Mouse (Mus musculus) layer of hippocampus, adult 9-11 months (tissue): ENCODE results near the gene Ostc.
A peak's percentile ranks its signal among the peaks of the same experiment; 100 is the strongest.

Experiments used
- DNase-seq: peaks from one replicate; pipeline ENCODE4 v3.0.0; 2022

Ostc gene

DNA sequence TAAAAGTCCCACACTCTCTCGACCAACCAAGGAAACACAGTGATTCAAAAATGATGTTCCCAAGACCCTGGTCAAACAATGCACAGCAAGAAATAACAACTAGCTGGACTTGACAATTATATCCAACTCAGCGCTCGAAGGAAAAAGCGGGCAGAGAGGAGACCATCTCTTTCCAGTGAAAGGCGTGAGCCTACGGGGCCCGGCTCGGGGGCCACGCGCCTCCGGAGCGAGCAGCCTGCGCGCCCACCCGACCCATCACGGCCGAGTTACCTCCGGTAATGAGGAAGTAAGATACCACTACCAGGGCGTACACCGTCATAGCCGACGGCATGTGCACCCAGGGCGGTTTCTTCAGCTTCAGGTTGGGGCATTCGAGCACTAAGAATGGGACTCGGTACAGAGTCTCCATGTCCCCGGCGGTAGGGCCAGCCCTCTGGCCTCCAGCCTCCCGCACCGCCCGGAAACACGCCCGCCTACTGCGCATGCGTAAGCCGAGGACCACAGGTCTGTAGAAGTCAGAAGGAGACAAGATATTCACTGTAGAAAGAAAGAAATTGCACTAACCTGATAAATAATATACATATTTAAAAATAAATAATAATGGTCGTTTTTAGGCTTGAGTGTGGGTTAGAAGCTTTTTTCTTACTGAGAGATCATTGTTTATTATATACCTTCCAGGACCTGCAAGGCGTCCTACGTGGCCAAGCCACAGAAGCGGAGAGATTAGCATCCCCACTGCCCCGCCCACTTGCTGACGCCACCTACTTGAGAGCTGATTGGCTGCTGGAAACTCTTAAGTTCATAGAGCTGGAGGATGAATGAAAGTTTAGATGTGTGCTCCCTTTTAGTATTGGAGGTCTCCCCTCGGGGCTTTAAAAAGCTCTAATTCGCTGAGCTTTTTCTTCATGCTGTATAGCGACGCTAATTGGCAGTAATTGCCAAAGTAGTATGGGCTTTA lies at the start of gene Ostc:
Ostc (minus strand) TSS at position 478 of the 958 bp plus-strand sequence.
- DNase-seq = peak; percentile 97

DNA sequence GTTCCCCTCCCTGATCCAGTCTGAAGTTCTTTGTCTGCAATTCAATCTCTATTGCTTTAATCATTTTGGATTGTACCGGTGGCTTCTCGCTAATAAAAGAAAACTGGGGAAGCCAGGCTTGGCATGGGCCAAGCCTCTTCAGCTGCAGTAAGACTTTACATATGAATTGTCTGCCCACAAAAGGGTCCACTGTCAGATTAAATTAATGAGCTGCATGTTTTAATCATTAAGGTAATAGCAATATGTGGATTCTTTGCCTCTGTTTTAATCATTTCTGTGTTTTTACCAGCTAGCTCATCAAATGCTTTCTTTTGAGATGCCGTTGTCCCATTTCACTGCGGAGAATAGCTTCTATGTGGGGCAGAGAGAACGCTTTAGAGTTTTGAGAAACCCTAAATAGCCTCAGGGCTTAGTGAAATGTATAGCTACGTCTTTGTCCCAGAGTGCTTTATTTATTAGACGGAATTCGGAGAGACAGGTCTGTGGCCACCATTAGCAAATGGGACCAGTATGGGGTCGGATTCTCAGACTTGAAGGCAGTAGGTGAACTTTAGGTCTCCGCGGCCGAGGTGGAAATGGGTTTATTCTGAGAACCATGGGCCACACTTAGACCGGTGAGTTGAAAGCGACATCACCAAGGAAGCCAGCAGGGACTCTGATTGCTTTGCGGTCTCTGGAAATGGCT lies 49.1 kb upstream of the Ostc start:
- DNase-seq = no peak

GRCm38 (mm10) chr3:130757117-130757852 lies 48.0 kb upstream of the Ostc start:
- DNase-seq = no peak

DNA sequence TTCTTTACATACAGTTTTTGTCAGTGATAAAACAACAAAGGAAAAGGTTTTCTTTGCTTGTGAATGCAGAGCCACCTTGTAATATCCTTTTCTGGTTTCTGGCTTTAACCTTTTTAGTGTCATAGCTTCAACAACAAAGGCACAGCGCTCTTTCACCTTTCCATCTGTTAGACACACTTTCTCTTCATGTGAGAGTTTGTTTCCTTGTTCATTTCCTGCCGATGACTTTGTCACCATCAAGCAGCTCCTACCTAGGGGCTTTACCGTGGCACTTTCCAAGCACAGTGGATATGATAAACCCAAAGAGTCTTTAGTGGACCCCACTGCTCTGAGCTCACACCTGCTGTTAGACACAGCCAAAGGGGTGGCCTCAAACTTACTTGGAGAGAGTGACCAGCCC lies 40.0 kb upstream of the Ostc start:
- DNase-seq = no peak

DNA sequence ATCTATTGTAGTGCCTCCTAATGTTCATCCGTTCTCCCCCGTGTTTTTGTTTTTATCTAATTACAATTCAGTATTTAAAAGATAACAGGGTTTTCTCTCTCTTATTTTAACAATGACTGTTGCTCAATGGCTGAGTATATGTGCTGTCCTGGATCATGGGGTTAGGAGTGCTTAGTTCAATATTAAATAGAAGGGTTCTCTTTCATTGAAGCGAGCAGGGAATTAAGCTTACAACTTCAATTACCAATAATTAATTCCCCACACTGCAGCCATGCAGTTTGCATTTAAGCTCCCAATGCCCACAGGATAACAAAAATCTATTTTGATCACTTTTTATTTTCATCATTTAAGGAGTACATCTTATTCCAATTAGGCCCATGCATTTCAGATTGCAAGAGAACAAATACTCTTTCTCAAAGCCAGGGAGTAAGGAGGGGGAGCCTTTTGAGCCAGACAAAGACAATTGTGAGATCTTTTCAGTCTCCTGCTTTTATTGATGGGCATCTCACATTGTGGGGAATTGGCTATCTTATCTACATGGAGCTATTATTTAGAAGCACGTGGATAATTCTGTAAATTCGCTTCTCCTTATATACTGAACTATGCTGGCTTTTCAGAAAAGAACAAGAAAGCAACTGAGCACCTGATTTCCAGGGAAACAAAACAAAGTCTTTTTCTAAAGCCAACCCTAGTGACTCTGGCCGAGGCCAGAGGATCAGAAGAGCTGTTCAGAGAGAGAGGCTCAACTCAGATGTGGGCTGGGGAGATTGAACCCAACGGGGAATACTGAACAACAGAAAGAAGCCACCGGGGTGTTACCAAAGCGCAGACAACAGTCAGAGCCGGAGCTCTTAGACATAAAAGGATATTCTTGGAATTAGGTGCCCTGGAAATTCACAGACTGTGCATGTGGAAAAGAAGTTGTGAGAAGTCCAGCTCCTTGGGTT lies 37.7 kb upstream of the Ostc start:
- DNase-seq = no peak

GRCm38 (mm10) chr3:130737652-130738361 lies 28.6 kb upstream of the Ostc start:
- DNase-seq = no peak

DNA sequence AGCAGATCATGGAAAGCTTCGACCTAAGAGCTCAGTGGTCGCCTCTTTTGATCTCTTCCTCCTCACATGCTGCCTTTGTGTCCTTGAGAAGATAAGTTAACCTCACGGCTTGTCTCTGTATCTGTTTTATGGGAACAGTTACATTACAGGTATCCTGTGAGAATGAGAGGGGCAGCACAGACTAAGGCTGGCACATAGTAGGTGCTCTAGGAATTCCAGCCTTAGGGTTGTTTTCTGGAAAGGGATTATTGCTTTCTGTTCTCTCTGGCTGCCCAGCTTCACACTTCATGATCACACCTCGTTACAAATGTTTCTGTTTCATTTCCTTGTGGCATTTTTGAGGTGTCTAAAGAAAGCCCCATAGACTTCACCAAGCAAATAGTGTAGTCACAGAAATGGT lies 27.5 kb upstream of the Ostc start:
- DNase-seq = no peak

- peak; percentile 97 for DNase-seq
These were observed 21.0 kb upstream of the Ostc start, which contains the start of gene Rpl34 for GRCm38 (mm10) chr3:130730189-130730653. Gene Rpl34 (minus strand): TSS chr3:130730398.

DNA sequence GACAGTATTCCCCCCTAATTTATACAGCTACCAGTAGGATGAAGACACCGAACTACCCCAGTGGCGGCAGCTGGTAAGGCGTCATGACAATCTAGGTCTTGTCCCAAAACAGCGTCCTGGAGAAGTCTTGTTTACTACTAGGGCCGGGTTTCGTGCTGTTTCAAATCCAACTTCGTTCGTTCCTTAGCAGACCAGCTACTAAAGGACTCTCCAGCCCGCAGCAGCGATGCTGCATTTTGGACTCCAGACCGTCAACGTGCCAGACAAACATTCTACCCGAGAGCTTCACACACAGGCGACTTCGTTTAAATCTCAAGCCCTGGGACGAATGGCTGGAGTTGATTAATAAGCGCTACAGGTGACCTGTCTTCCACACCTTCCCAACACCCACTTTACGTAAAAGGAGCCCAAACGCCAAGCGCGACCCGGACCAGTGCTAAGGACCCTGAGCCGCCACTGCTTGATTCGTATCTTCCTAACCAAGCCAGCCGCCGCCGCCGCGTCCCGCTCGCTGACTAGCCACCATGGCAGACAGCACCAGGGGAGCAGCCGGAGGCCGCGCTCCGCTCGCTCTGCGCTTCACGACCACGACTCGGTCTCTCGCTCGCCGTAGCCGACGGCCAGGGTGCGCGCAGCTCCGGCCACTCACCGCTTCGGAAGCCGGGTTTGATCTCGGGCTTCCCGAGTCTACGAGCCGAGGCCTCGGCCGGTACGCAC lies 20.4 kb upstream of the Ostc start:
- DNase-seq = peak; percentile 24

DNA sequence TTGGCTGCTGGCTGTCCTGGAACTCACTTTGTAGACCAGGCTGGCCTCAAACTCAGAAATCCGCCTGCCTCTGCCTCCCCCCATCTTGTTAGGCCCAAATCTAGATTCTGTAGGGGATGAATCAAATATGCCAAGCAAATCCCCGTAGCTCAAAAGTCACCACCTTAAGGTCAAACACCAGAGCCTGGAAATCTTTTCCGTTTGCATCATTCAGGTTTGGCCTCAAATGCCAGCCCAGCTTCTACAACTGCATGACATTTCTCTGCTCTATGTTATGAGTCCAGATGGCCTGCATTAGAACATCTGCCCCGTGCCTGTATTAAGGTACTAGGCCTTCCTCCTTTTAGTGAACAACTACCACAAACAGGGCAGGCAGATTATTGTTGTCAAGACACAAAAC lies 18.4 kb upstream of the Ostc start:
- no peak for DNase-seq

- no peak for DNase-seq
These were observed 17.8 kb upstream of the Ostc start for GRCm38 (mm10) chr3:130727036-130727435.

- no peak for DNase-seq
These were observed 16.5 kb upstream of the Ostc start for GRCm38 (mm10) chr3:130725718-130726117.

DNA sequence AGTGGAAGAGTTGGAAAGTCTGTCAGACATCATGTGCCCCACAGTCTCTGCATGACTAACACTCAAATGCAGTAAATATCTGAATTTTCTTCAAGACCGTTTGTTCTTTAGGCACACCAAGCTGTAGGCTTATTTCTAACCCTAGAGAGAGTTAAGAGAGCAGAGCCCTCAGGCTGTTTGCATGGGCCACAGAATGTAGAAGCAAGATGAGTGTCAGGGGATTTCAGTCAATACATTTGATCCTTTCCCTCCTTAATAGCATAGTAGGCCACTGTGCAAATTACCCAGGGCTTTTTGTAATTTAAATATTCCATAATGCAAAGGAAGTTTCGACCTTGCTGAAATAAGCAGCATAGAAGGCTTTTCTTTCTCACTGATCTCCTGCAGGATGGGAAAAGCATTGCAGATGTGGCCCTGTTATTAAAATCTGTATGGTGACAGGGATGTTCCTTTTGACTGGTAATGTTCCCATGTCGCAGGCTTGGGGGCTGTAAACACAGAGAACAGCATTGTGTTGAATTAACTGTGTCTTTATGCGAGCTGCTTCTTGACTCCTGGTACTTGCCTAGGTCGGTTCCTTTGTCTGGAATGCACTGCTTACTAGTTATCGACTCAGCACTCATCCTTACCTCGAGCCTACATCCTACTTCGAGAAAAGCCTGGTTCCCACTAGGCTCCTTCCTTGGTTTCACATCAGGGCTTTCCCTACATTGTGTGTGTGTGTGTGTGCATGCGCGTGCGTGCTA lies 13.7 kb upstream of the Ostc start:
- no peak for DNase-seq

DNA sequence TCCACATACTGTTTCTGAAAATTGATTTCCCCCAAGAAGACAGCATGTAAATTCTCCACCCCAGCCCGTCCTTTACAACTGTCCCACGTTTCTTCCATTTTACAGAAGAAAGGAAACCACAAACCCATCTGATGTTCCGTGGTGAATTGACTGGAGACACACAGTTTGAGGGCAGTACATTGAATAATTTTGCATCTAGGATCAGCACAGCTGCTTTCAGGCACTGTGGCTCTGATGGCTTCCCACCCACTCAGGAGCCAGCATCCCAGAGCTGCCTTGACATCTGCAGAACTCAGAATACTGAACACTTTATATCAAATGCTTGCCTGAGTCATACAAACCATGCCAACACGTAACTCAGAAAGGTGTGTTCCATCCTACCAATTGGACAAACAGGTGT lies 11.0 kb upstream of the Ostc start:
- no peak for DNase-seq

GRCm38 (mm10) chr3:130718871-130719270 lies 9.6 kb upstream of the Ostc start:
- no peak for DNase-seq

GRCm38 (mm10) chr3:130716555-130716954 lies 7.3 kb upstream of the Ostc start:
- no peak for DNase-seq

DNA sequence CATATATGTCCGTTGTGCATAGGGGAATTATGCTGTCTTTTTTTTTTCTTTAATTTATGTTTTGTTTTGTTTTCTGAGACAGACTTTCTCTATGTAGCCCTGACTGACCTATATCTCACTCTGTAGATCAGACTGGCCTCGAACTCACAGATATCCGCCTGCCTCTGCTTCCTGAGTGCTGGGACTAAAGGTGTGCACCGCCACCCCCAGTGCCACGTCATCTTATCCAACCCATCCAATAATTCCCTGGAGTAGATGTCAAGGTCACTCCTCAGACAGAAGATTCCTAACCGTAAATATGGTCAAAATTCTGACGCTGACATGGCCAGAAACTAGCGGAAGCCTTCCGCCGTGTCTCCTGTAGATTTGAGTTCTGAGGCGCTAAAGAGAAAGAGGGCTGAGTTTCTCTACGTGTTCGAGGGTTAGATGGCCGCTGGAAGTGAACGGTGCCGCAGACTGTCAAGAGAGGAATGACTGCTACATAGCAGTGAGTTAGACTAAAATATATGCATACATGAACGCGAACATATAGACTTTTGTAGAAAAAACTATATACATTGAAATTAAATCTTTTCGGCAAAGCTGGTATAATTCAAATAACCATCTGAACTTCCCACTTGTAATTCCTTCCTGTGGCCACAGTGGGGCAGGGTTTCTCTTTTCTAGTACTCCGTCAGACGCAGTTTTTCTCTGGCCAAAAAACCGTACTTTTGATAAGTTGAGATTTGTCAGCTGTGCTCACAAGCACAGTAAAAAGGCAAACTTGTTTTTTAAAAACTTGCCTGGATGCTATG lies 5.7 kb upstream of the Ostc start:
- peak; percentile 31 for DNase-seq

GRCm38 (mm10) chr3:130712891-130713290 lies 3.6 kb upstream of the Ostc start:
- no peak for DNase-seq

- no peak for DNase-seq
These were observed 859 bp upstream of the Ostc start for GRCm38 (mm10) chr3:130710103-130710502.
